Mouse (Mus musculus): ENCODE measurements around the gene Ptpn11. TPM values are rescaled to one million over a fixed set of nuclear protein-coding genes. Genes with fewer than 3 reads are reported as not detected.
"Not testable (repeated sequence)": the region's sequence is repeated elsewhere in the genome, so short reads cannot be mapped to it uniquely, and the experiment has no call there.

Ptpn11 gene
- polyA plus RNA-seq, 2 experiments = 27.1 to 44.6 TPM

DNA sequence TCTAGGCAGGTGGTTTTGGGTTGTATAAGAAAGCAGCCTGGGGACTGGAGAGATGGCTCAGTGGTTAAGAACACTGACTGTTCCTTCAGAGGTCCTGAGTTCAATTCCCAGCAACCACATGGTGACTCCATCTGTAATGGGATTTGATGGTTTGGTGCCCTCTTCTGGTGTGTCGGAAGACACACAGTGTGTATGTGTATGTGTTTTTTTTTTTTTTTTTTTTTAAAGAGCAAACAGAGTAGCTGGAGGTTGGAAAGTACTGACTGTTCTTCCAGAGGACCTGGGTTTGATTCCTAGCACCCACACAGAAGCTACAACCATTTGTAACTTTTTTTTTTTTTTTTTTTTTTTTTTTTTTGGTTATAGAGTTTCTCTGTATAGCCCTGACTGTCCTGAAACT, 41.6 kb upstream of the Ptpn11 start:
- Histone ChIP-seq H3K4me2 (replicated peaks; ENCODE audit: low read depth, low read length, severe bottlenecking) (no peak overlapping the region), H3K9ac (ENCODE audit: low read depth, low read length, severe bottlenecking) (no peak overlapping the region), H3K4me3 (replicated peaks; ENCODE audit: low read length) (no peak overlapping the region), H3K27ac (replicated peaks; ENCODE audit: low read depth, low read length) (no peak overlapping the region), H3K9me3 (ENCODE audit: control insufficient read depth, low read length) (no peaks in the 10 kb centered on the region), H3K27me3 (ENCODE audit: control insufficient read depth, insufficient read depth, low read length) (no peaks in the 10 kb centered on the region), H3K4me1 (ENCODE audit: control insufficient read depth, insufficient read depth, low read length) (no peaks in the 10 kb centered on the region), H3K36me3 (ENCODE audit: control insufficient read depth, insufficient read depth, low read length) (0 out of 2 replicates have a peak, but pooled peaks cover 3% of the 10 kb centered on the region)
- WGBS = 94% methylated on average over 1 of the region's 1 CpGs
- no peak for TF ChIP-seq POLR2A (IDR thresholded peaks at IDR 0.05; ENCODE audit: borderline replicate concordance, extremely low read depth, insufficient read depth, insufficient read length)
- ATAC-seq (ENCODE audit: low FRiP score, low read depth) (no peak), DNase-seq (ENCODE audit: low spot score) (no peak)

DNA sequence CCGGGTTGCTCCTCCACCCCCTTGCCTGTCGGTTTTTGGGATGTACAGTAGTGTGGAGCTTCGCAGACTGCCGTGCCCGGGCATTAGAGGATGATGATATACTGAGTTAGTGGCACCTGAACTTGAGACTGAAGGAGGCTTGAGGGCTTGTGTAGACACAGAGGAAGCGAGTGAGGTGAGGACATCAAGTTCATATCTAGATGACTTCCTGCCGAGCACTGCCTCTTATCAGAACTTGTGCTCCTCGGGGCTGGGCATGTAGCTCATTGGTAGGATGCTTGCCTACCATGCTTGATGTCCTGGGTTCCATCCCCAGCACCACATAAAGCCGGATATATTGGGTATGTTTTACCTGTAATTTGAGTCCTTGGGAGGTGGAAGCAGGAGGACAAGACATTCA, 39.6 kb upstream of the Ptpn11 start:
- DNase-seq (ENCODE audit: low spot score) (no peak), ATAC-seq (ENCODE audit: low FRiP score, low read depth) (no peak)
- Histone ChIP-seq H3K9ac (ENCODE audit: low read depth, low read length, severe bottlenecking) (no peak overlapping the region), H3K27ac (replicated peaks; ENCODE audit: low read depth, low read length) (no peak overlapping the region), H3K4me3 (replicated peaks; ENCODE audit: low read length) (no peak overlapping the region), H3K27me3 (ENCODE audit: control insufficient read depth, insufficient read depth, low read length) (no peaks in the 10 kb centered on the region), H3K36me3 (ENCODE audit: control insufficient read depth, insufficient read depth, low read length) (0 out of 2 replicates have a peak, but pooled peaks cover 3% of the 10 kb centered on the region), H3K4me1 (ENCODE audit: control insufficient read depth, insufficient read depth, low read length) (no peaks in the 10 kb centered on the region), H3K4me2 (replicated peaks; ENCODE audit: low read depth, low read length, severe bottlenecking) (no peak overlapping the region), H3K9me3 (ENCODE audit: control insufficient read depth, low read length) (no peaks in the 10 kb centered on the region)
- TF ChIP-seq POLR2A (IDR thresholded peaks at IDR 0.05; ENCODE audit: borderline replicate concordance, extremely low read depth, insufficient read depth, insufficient read length) = no peak
- 88% methylated on average over 9 of the region's 9 CpGs for WGBS

DNA sequence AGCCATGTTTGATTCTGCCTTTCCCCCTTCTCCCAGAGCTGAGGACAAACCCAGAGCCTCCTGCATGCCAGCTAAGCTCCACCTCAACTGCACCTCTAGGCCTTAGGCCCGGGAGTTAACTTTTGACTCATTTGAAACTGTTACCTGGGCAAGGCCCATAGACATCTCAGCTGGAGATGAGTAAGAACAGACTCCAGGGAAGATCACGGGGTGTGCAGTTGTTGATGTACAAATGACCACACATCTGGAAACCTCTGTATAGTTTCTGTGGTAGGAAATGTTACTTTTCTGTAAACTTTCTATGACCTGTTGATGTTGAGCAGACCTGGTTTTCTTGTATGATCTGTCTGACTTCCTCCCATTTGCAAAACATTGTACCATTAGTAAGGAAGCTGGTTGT, 38.0 kb upstream of the Ptpn11 start:
- Histone ChIP-seq H3K27me3 (ENCODE audit: control insufficient read depth, insufficient read depth, low read length) (no peaks in the 10 kb centered on the region), H3K27ac (replicated peaks; ENCODE audit: low read depth, low read length) (no peak overlapping the region), H3K9me3 (ENCODE audit: control insufficient read depth, low read length) (no peaks in the 10 kb centered on the region), H3K4me2 (replicated peaks; ENCODE audit: low read depth, low read length, severe bottlenecking) (no peak overlapping the region), H3K4me1 (ENCODE audit: control insufficient read depth, insufficient read depth, low read length) (no peaks in the 10 kb centered on the region), H3K36me3 (ENCODE audit: control insufficient read depth, insufficient read depth, low read length) (0 out of 2 replicates have a peak, but pooled peaks cover under 1% of the 10 kb centered on the region), H3K4me3 (replicated peaks; ENCODE audit: low read length) (no peak overlapping the region), H3K9ac (ENCODE audit: low read depth, low read length, severe bottlenecking) (no peak overlapping the region)
- DNase-seq (ENCODE audit: low spot score) = no peak
- ATAC-seq (ENCODE audit: low FRiP score, low read depth) = no peak
- no peak for TF ChIP-seq POLR2A (IDR thresholded peaks at IDR 0.05; ENCODE audit: borderline replicate concordance, extremely low read depth, insufficient read depth, insufficient read length)
- WGBS = 90% methylated on average over 2 of the region's 2 CpGs

- not testable (repeated sequence) for H3K27me3 ChIP-seq (ENCODE audit: control insufficient read depth, insufficient read depth, low read length); DNase-seq (ENCODE audit: low spot score); H3K9ac ChIP-seq (ENCODE audit: low read depth, low read length, severe bottlenecking); ATAC-seq (ENCODE audit: low FRiP score, low read depth); H3K36me3 ChIP-seq (ENCODE audit: control insufficient read depth, insufficient read depth, low read length); H3K4me2 ChIP-seq (replicated peaks; ENCODE audit: low read depth, low read length, severe bottlenecking); H3K4me3 ChIP-seq (replicated peaks; ENCODE audit: low read length); H3K9me3 ChIP-seq (ENCODE audit: control insufficient read depth, low read length); H3K4me1 ChIP-seq (ENCODE audit: control insufficient read depth, insufficient read depth, low read length); H3K27ac ChIP-seq (replicated peaks; ENCODE audit: low read depth, low read length)
- 90% methylated on average over 1 of the region's 1 CpGs for WGBS
These were observed 36.1 kb upstream of the Ptpn11 start for GRCm38 (mm10) chr5:121227330-121227729.

DNA sequence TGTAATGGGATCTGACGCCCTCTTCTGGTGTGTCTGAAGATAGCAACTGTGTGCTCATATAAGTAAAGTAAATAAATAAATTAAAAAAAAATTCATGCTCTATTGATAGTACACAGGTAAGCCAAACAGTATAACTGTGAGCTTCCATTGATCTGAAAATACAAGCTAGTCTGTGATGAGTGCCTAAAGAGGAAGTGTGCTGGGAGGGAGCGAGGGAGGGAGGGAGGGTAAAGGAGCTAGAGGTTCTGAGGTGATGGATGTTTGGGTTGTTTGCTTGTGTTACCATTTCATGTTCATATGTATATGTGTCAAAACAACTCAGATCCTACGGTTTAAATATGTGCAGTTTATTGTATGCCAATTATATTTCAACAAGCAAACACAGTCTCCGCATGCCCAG, 35.6 kb upstream of the Ptpn11 start:
- H3K27me3 ChIP-seq (ENCODE audit: control insufficient read depth, insufficient read depth, low read length) = no peaks in the 10 kb centered on the region
- H3K27ac ChIP-seq (replicated peaks; ENCODE audit: low read depth, low read length) = no peak overlapping the region
- ATAC-seq (ENCODE audit: low FRiP score, low read depth) (no peak), DNase-seq (ENCODE audit: low spot score) (no peak)
- peaks cover under 1% of the 10 kb centered on the region; the same call in 1 of the 2 replicates for H3K4me1 ChIP-seq (ENCODE audit: control insufficient read depth, insufficient read depth, low read length)
- no peak overlapping the region for H3K9ac ChIP-seq (ENCODE audit: low read depth, low read length, severe bottlenecking)
- WGBS = 85% methylated on average over 4 of the region's 4 CpGs
- H3K9me3 ChIP-seq (ENCODE audit: control insufficient read depth, low read length) = no peaks in the 10 kb centered on the region
- no peak overlapping the region for H3K4me2 ChIP-seq (replicated peaks; ENCODE audit: low read depth, low read length, severe bottlenecking)
- no peak for TF ChIP-seq POLR2A (IDR thresholded peaks at IDR 0.05; ENCODE audit: borderline replicate concordance, extremely low read depth, insufficient read depth, insufficient read length)
- no peak overlapping the region for H3K4me3 ChIP-seq (replicated peaks; ENCODE audit: low read length)
- no peaks in the 10 kb centered on the region for H3K36me3 ChIP-seq (ENCODE audit: control insufficient read depth, insufficient read depth, low read length)

GRCm38 (mm10) chr5:121226406-121226805, 35.2 kb upstream of the Ptpn11 start:
- no peaks in the 10 kb centered on the region for H3K36me3 ChIP-seq (ENCODE audit: control insufficient read depth, insufficient read depth, low read length)
- no peaks in the 10 kb centered on the region for H3K27me3 ChIP-seq (ENCODE audit: control insufficient read depth, insufficient read depth, low read length)
- DNase-seq (ENCODE audit: low spot score) (no peak), ATAC-seq (ENCODE audit: low FRiP score, low read depth) (no peak)
- H3K4me1 ChIP-seq (ENCODE audit: control insufficient read depth, insufficient read depth, low read length) = peaks cover 5% of the 10 kb centered on the region
- no peak overlapping the region for H3K4me3 ChIP-seq (replicated peaks; ENCODE audit: low read length)
- 88% methylated on average over 3 of the region's 3 CpGs for WGBS
- no peak overlapping the region for H3K4me2 ChIP-seq (replicated peaks; ENCODE audit: low read depth, low read length, severe bottlenecking)
- H3K27ac ChIP-seq (replicated peaks; ENCODE audit: low read depth, low read length) = no peak overlapping the region
- TF ChIP-seq POLR2A (IDR thresholded peaks at IDR 0.05; ENCODE audit: borderline replicate concordance, extremely low read depth, insufficient read depth, insufficient read length) = no peak
- H3K9me3 ChIP-seq (ENCODE audit: control insufficient read depth, low read length) = no peaks in the 10 kb centered on the region
- no peak overlapping the region for H3K9ac ChIP-seq (ENCODE audit: low read depth, low read length, severe bottlenecking)

All from limb, embryonic 14.5 days (tissue).